ENCODE assay signal across 10 mouse cellular contexts in genomic region chr7:126863791-126864190, GRCm38 (mm10). TPM values are rescaled to one million over a fixed set of nuclear protein-coding genes. Genes with fewer than 3 reads are reported as not detected.
A peak's percentile ranks its signal among the peaks of the same experiment; 100 is the strongest.
DNase-seq lines count a peak whose midpoint lies in the region; ATAC-seq and TF ChIP-seq lines count a peak whose summit lies in the region.
"Had no signal": no experiment of that assay in that cellular context is flagged by ENCODE, and none has a peak within 500 bp of the region (broad histone marks: within the 10 kb centered on the region; RNA-seq: fewer than 3 reads in every experiment).

No protein-coding gene starts in this region.

- H3K36me3 ChIP-seq in heart, embryonic 14.5 days (ENCODE audit: control insufficient read depth, insufficient read depth, low read length) = peaks cover 69% of the 10 kb centered on the region
- peaks cover 77% of the 10 kb centered on the region for H3K36me3 ChIP-seq in embryonic facial prominence, embryonic 10.5 days (replicated peaks)
- H3K36me3 ChIP-seq in intestine, embryonic 14.5 days (ENCODE audit: control insufficient read depth, insufficient read depth, low read length) = peaks cover 61% of the 10 kb centered on the region
- peaks cover 33% of the 10 kb centered on the region for H3K36me3 ChIP-seq in midbrain, embryonic 16.5 days (ENCODE audit: control insufficient read depth, insufficient read depth, low read length)

- H3K9ac ChIP-seq in heart, embryonic 14.5 days (ENCODE audit: low read length) = peak overlapping the region; percentile 83
- H3K9ac ChIP-seq in intestine, embryonic 14.5 days (ENCODE audit: low read length) = peak overlapping the region; percentile 53; the same call in 1 of the 2 replicates
- no peak overlapping the region for H3K9ac ChIP-seq in midbrain, embryonic 16.5 days (ENCODE audit: low read depth, low read length)

- H3K27ac ChIP-seq in heart, embryonic 14.5 days (replicated peaks in 1 of 2; ENCODE audit: control insufficient read depth in 1 of 2, insufficient read depth in 1 of 2, low read depth in 2 of 2, low read length in 2 of 2) = no peak overlapping the region
- peak overlapping the region; percentile 93 for H3K27ac ChIP-seq in embryonic facial prominence, embryonic 10.5 days (replicated peaks)
- no peak overlapping the region for H3K27ac ChIP-seq in intestine, embryonic 14.5 days (ENCODE audit: low read depth)
- no peak overlapping the region for H3K27ac ChIP-seq in midbrain, embryonic 16.5 days (ENCODE audit: low read length)
- no peak overlapping the region for H3K27ac ChIP-seq in left cerebral cortex, adult 2 months

- WGBS in heart, embryonic 14.5 days = 72% methylated on average over 6 of the region's 6 CpGs
- WGBS in embryonic facial prominence, embryonic 10.5 days = 77% methylated on average over 6 of the region's 6 CpGs
- WGBS in intestine, embryonic 14.5 days = 61% methylated on average over 6 of the region's 6 CpGs
- WGBS in midbrain, embryonic 16.5 days = 57% methylated on average over 6 of the region's 6 CpGs

- H3K4me1 ChIP-seq in heart, embryonic 14.5 days (ENCODE audit: control insufficient read depth in 2 of 2, insufficient read depth in 2 of 2, low read length in 2 of 2) = peaks cover 11 to 20% of the 10 kb centered on the region in 2 experiments
- H3K4me1 ChIP-seq in embryonic facial prominence, embryonic 10.5 days = peaks cover 40% of the 10 kb centered on the region
- H3K4me1 ChIP-seq in intestine, embryonic 14.5 days (replicated peaks; ENCODE audit: control insufficient read depth, insufficient read depth, low read length) = peaks cover 22% of the 10 kb centered on the region
- H3K4me1 ChIP-seq in midbrain, embryonic 16.5 days (ENCODE audit: control insufficient read depth, insufficient read depth, low read length) = peaks cover 21% of the 10 kb centered on the region

- no peak for ATAC-seq in heart, embryonic 14.5 days (ENCODE audit: insufficient number of reproducible peaks, insufficient read depth, low FRiP score, low read depth)
- no peak for ATAC-seq in intestine, embryonic 14.5 days (replicated peaks; ENCODE audit: low FRiP score, low TSS enrichment, low read depth)
- ATAC-seq in midbrain, embryonic 16.5 days = no peak

- TF ChIP-seq CTCF in left cerebral cortex, adult 2 months (IDR thresholded peaks at IDR 0.05) = no peak

- peak overlapping the region; percentile 77 for H3K4me2 ChIP-seq in heart, embryonic 14.5 days (ENCODE audit: low read length)
- H3K4me2 ChIP-seq in intestine, embryonic 14.5 days (ENCODE audit: low read length) = peak overlapping the region; percentile 61
- H3K4me2 ChIP-seq in midbrain, embryonic 16.5 days (ENCODE audit: low read length) = peak overlapping the region; percentile 93

- no peaks in the 10 kb centered on the region for H3K9me3 ChIP-seq in heart, embryonic 14.5 days (ENCODE audit: control insufficient read depth, low read length)
- no peaks in the 10 kb centered on the region for H3K9me3 ChIP-seq in embryonic facial prominence, embryonic 10.5 days
- no peaks in the 10 kb centered on the region for H3K9me3 ChIP-seq in intestine, embryonic 14.5 days (ENCODE audit: control insufficient read depth, low read length)
- no peaks in the 10 kb centered on the region for H3K9me3 ChIP-seq in midbrain, embryonic 16.5 days (replicated peaks; ENCODE audit: control insufficient read depth, low read length, poor library complexity, severe bottlenecking)

- H3K4me3 ChIP-seq in heart, embryonic 14.5 days (ENCODE audit: control insufficient read depth in 1 of 2, insufficient read depth in 1 of 2, low read depth in 1 of 2, low read length in 2 of 2) = no peak overlapping the region
- H3K4me3 ChIP-seq in embryonic facial prominence, embryonic 10.5 days = peak overlapping the region; percentile 76
- H3K4me3 ChIP-seq in intestine, embryonic 14.5 days (ENCODE audit: low read depth, low read length) = peak overlapping the region; percentile 59
- H3K4me3 ChIP-seq in midbrain, embryonic 16.5 days (ENCODE audit: low read depth, low read length) = no peak overlapping the region
- H3K4me3 ChIP-seq in left cerebral cortex, adult 2 months = no peak overlapping the region

- no peak for DNase-seq in heart, adult 8-10 months (ENCODE audit: low spot score)
- DNase-seq in embryonic facial prominence, embryonic 10.5 days (ENCODE audit: low spot score) = no peak
- DNase-seq in intestine, embryonic 14.5 days (ENCODE audit: low spot score) = no peak
- no peak for DNase-seq in cerebellum, adult 11-12 months
- DNase-seq in left cerebral cortex, adult 2 months (ENCODE audit: extremely low spot score in 1 of 2, low spot score in 2 of 2) = no peak
- DNase-seq in spleen, adult 12 weeks (ENCODE audit: low spot score) = no peak
- DNase-seq: adrenal gland, postnatal 36 days had no signal

- intact Hi-C loops in left cerebral cortex, adult 2 months (cut with DNase I) = no loop called here

- no peaks in the 10 kb centered on the region for H3K27me3 ChIP-seq in heart, embryonic 14.5 days (ENCODE audit: control insufficient read depth, insufficient read depth, low read length)
- H3K27me3 ChIP-seq in embryonic facial prominence, embryonic 10.5 days (replicated peaks; ENCODE audit: low read depth, poor library complexity, severe bottlenecking) = no peaks in the 10 kb centered on the region
- H3K27me3 ChIP-seq in intestine, embryonic 14.5 days (replicated peaks; ENCODE audit: control insufficient read depth, insufficient read depth, low read length) = no peaks in the 10 kb centered on the region
- H3K27me3 ChIP-seq in midbrain, embryonic 16.5 days (ENCODE audit: control insufficient read depth, insufficient read depth, low read depth, low read length) = no peaks in the 10 kb centered on the region

RNA-seq across cellular contexts. Expression of gene Ino80e, which starts 1.6 kb away (rescaled TPM):
- polyA plus RNA-seq in heart, embryonic 14.5 days (2014; fragmentation: Nextera tagmentation; extraction: Ambion mirVana) = 47.9 and 51.9 TPM in 2 replicates
- 10 to 100 TPM; 18.3 to 23.9 (median 21.3) TPM for total RNA-seq in heart, adult 8-10 months (2022)
- 114 and 118 TPM in 2 replicates for polyA plus RNA-seq in embryonic facial prominence, embryonic 10.5 days (2016; fragmentation: Nextera tagmentation; extraction: Ambion mirVana)
- polyA plus RNA-seq in intestine, embryonic 14.5 days (2014; fragmentation: Nextera tagmentation; extraction: Ambion mirVana) = 82.6 and 84.6 TPM in 2 replicates
- 94.6 and 98.3 TPM in 2 replicates for polyA plus RNA-seq in midbrain, embryonic 16.5 days (2015; fragmentation: Nextera tagmentation; extraction: Ambion mirVana)
- total RNA-seq in left cerebral cortex, adult 2 months (2021) = 10 to 100 TPM; 52.5 to 53.2 TPM

RNA-seq across cellular contexts. Expression of gene Hirip3, which starts 2.0 kb away (rescaled TPM):
- polyA plus RNA-seq in heart, embryonic 14.5 days (2014; fragmentation: Nextera tagmentation; extraction: Ambion mirVana) = 10.7 and 11.5 TPM in 2 replicates
- 1 to 10 TPM; 4.8 to 9.6 (median 6.4) TPM for total RNA-seq in heart, adult 8-10 months (2022)
- 49.3 and 57.0 TPM in 2 replicates for polyA plus RNA-seq in embryonic facial prominence, embryonic 10.5 days (2016; fragmentation: Nextera tagmentation; extraction: Ambion mirVana)
- 19.0 and 19.5 TPM in 2 replicates for polyA plus RNA-seq in intestine, embryonic 14.5 days (2014; fragmentation: Nextera tagmentation; extraction: Ambion mirVana)
- polyA plus RNA-seq in midbrain, embryonic 16.5 days (2015; fragmentation: Nextera tagmentation; extraction: Ambion mirVana) = 19.8 and 20.0 TPM in 2 replicates
- 10 to 100 TPM; 36.6 to 40.9 TPM for total RNA-seq in left cerebral cortex, adult 2 months (2021)

RNA-seq across cellular contexts. Expression of gene Doc2a, which starts 16.6 kb away (rescaled TPM):
- polyA plus RNA-seq in heart, embryonic 14.5 days (2014; fragmentation: Nextera tagmentation; extraction: Ambion mirVana) = 0.14 TPM in 1 of 2 replicates, not detected in the other
- not detected for total RNA-seq in heart, adult 8-10 months (2022)
- 3.1 and 5.5 TPM in 2 replicates for polyA plus RNA-seq in embryonic facial prominence, embryonic 10.5 days (2016; fragmentation: Nextera tagmentation; extraction: Ambion mirVana)
- polyA plus RNA-seq in intestine, embryonic 14.5 days (2014; fragmentation: Nextera tagmentation; extraction: Ambion mirVana) = 0.86 and 1.2 TPM in 2 replicates
- polyA plus RNA-seq in midbrain, embryonic 16.5 days (2015; fragmentation: Nextera tagmentation; extraction: Ambion mirVana) = 24.2 and 35.8 TPM in 2 replicates
- 10 to 100 TPM; 46.9 to 51.7 TPM for total RNA-seq in left cerebral cortex, adult 2 months (2021)
- polyA plus RNA-seq: large intestine, adult 2 months had no signal

RNA-seq across cellular contexts. Expression of gene Taok2, which starts 20.7 kb away (rescaled TPM):
- polyA plus RNA-seq in heart, embryonic 14.5 days (2014; fragmentation: Nextera tagmentation; extraction: Ambion mirVana) = 19.8 and 21.7 TPM in 2 replicates
- 10 to 100 TPM; 35.8 to 40.4 (median 38.5) TPM for total RNA-seq in heart, adult 8-10 months (2022)
- 55.3 and 56.9 TPM in 2 replicates for polyA plus RNA-seq in embryonic facial prominence, embryonic 10.5 days (2016; fragmentation: Nextera tagmentation; extraction: Ambion mirVana)
- 26.6 and 29.7 TPM in 2 replicates for polyA plus RNA-seq in intestine, embryonic 14.5 days (2014; fragmentation: Nextera tagmentation; extraction: Ambion mirVana)
- polyA plus RNA-seq in midbrain, embryonic 16.5 days (2015; fragmentation: Nextera tagmentation; extraction: Ambion mirVana) = 64.8 and 66.7 TPM in 2 replicates
- total RNA-seq in left cerebral cortex, adult 2 months (2021) = 100 to 1,000 TPM; 162 to 167 TPM

RNA-seq across cellular contexts. Expression of gene 4930451I11Rik, which starts 32.4 kb away (rescaled TPM):
- not detected in 2 replicates for polyA plus RNA-seq in heart, embryonic 14.5 days (2014; fragmentation: Nextera tagmentation; extraction: Ambion mirVana)
- not detected for total RNA-seq in heart, adult 8-10 months (2022)
- polyA plus RNA-seq in embryonic facial prominence, embryonic 10.5 days (2016; fragmentation: Nextera tagmentation; extraction: Ambion mirVana) = not detected in 2 replicates
- not detected in 2 replicates for polyA plus RNA-seq in intestine, embryonic 14.5 days (2014; fragmentation: Nextera tagmentation; extraction: Ambion mirVana)
- polyA plus RNA-seq in midbrain, embryonic 16.5 days (2015; fragmentation: Nextera tagmentation; extraction: Ambion mirVana) = not detected in 2 replicates
- not detected for total RNA-seq in left cerebral cortex, adult 2 months (2021)
- total RNA-seq: adrenal gland, postnatal 36 days had no signal
- polyA plus RNA-seq: large intestine, adult 2 months had no signal

Comparison
In these comparisons a context has a peak if more than half of its experiments do, and no peak if none do; other contexts are left out.
1. H3K4me3 ChIP-seq: peak in embryonic facial prominence, embryonic 10.5 days (single experiment) and intestine, embryonic 14.5 days (single experiment); none in heart, embryonic 14.5 days (0 of 2), midbrain, embryonic 16.5 days (single experiment) and left cerebral cortex, adult 2 months (single experiment).
2. Peak in every context shown above with its lines, with median percentiles within 50 percentile points of each other: H3K4me2 ChIP-seq.